Mouse (Mus musculus): ENCODE data around the gene Fto. TPM values are rescaled to one million over a fixed set of nuclear protein-coding genes. Genes with fewer than 3 reads are reported as not detected.

The Fto gene
- total RNA-seq, 2 experiments from 2014 or later, result 143 TPM

- intact Hi-C loops (cut with DNase I), result no loop called here
Observed at GRCm38 (mm10) chr8:91380796-91381542, 67.6 kb downstream of the Fto start.

GRCm38 (mm10) chr8:91381543-91382106 is 68.3 kb downstream of the Fto start:
- intact Hi-C loops (cut with DNase I), result no loop called here
- DNase-seq (ENCODE audit: low spot score in 2 of 2), result no peak

More at GRCm38 (mm10) chr8:91380796-91381542, 67.6 kb downstream of the Fto start:
- no peak for DNase-seq (ENCODE audit: low spot score in 2 of 2)

- intact Hi-C loops (cut with DNase I), result no loop called here
- DNase-seq (ENCODE audit: low spot score in 2 of 2), result no peak
Observed at GRCm38 (mm10) chr8:91383210-91383609, 69.9 kb downstream of the Fto start.

- intact Hi-C loops (cut with DNase I), result no loop called here
- no peak for DNase-seq (ENCODE audit: low spot score in 2 of 2)
Observed at GRCm38 (mm10) chr8:91383811-91384210, 70.5 kb downstream of the Fto start.

- no peak for DNase-seq (ENCODE audit: low spot score in 2 of 2)
- intact Hi-C loops (cut with DNase I), result no loop called here
Observed at GRCm38 (mm10) chr8:91384389-91384788, 71.1 kb downstream of the Fto start.

GRCm38 (mm10) chr8:91385808-91386207 is 72.5 kb downstream of the Fto start:
- DNase-seq (ENCODE audit: low spot score in 2 of 2), result no peak
- intact Hi-C loops (cut with DNase I), result no loop called here

- DNase-seq (ENCODE audit: low spot score in 2 of 2), result no peak
- intact Hi-C loops (cut with DNase I), result no loop called here
Observed at GRCm38 (mm10) chr8:91390369-91391020, 77.2 kb downstream of the Fto start.

- intact Hi-C loops (cut with DNase I), result no loop called here
- no peak for DNase-seq (ENCODE audit: low spot score in 2 of 2)
Observed at GRCm38 (mm10) chr8:91392261-91392660, 78.9 kb downstream of the Fto start.

- intact Hi-C loops (cut with DNase I), result no loop called here
- DNase-seq (ENCODE audit: low spot score in 2 of 2), result no peak
Observed at GRCm38 (mm10) chr8:91395340-91396055, 82.2 kb downstream of the Fto start.

- intact Hi-C loops (cut with DNase I), result no loop called here
Observed at GRCm38 (mm10) chr8:91398053-91398452, 84.7 kb downstream of the Fto start.

GRCm38 (mm10) chr8:91402980-91403975 is 90.0 kb downstream of the Fto start:
- intact Hi-C loops (cut with DNase I), result no loop called here
- DNase-seq (ENCODE audit: low spot score in 2 of 2), result no peak

More at GRCm38 (mm10) chr8:91398053-91398452, 84.7 kb downstream of the Fto start:
- no peak for DNase-seq (ENCODE audit: low spot score in 2 of 2)

GRCm38 (mm10) chr8:91404311-91404710 is 91.0 kb downstream of the Fto start:
- intact Hi-C loops (cut with DNase I), result no loop called here
- DNase-seq (ENCODE audit: low spot score in 2 of 2), result no peak

- no peak for DNase-seq (ENCODE audit: low spot score in 2 of 2)
- intact Hi-C loops (cut with DNase I), result no loop called here
Observed at GRCm38 (mm10) chr8:91405099-91405498, 91.8 kb downstream of the Fto start.

GRCm38 (mm10) chr8:91406624-91407290 is 93.4 kb downstream of the Fto start:
- intact Hi-C loops (cut with DNase I), result no loop called here
- DNase-seq (ENCODE audit: low spot score in 2 of 2), result peak in 1 of 2 experiments; percentile 58

GRCm38 (mm10) chr8:91407880-91408279 is 94.6 kb downstream of the Fto start:
- intact Hi-C loops (cut with DNase I), result no loop called here

GRCm38 (mm10) chr8:91410007-91410406 is 96.7 kb downstream of the Fto start:
- intact Hi-C loops (cut with DNase I), result no loop called here
- no peak for DNase-seq (ENCODE audit: low spot score in 2 of 2)

More at GRCm38 (mm10) chr8:91407880-91408279, 94.6 kb downstream of the Fto start:
- no peak for DNase-seq (ENCODE audit: low spot score in 2 of 2)

GRCm38 (mm10) chr8:91424491-91425074 is 111.3 kb downstream of the Fto start:
- intact Hi-C loops (cut with DNase I), result no loop called here
- DNase-seq (ENCODE audit: low spot score in 2 of 2), result no peak

- intact Hi-C loops (cut with DNase I), result no loop called here
- no peak for DNase-seq (ENCODE audit: low spot score in 2 of 2)
Observed at GRCm38 (mm10) chr8:91425251-91425866, 112.0 kb downstream of the Fto start.

Data from left cerebral cortex, postnatal 25 days (tissue).